In genomic region chr1:93162588-93162987, GRCm38 (mm10) we compare ENCODE assay signal across 30 mouse cellular contexts. TPM values are rescaled to one million over a fixed set of nuclear protein-coding genes. Genes with fewer than 3 reads are reported as not detected.
DNase-seq lines count a peak whose midpoint lies in the region; ATAC-seq lines count a peak whose summit lies in the region.
"Had no signal": no experiment of that assay in that cellular context is flagged by ENCODE, and none has a peak within 500 bp of the region (broad histone marks: within the 10 kb centered on the region; RNA-seq: fewer than 3 reads in every experiment).

No protein-coding gene starts in this region.

- no peaks in the 10 kb centered on the region for H3K9me3 ChIP-seq in lung, embryonic 16.5 days (ENCODE audit: control insufficient read depth, low read length)
- H3K9me3 ChIP-seq: embryonic facial prominence, embryonic 13.5 days; embryonic facial prominence, embryonic 15.5 days; forebrain, embryonic 10.5 days; forebrain, embryonic 12.5 days; G1E had no signal

- H3K36me3 ChIP-seq in lung, embryonic 16.5 days (ENCODE audit: control insufficient read depth, insufficient read depth, low read length) = no peaks in the 10 kb centered on the region
- H3K36me3 ChIP-seq: embryonic facial prominence, embryonic 13.5 days; embryonic facial prominence, embryonic 15.5 days; forebrain, embryonic 10.5 days; forebrain, embryonic 12.5 days; G1E had no signal

- DNase-seq in lung, adult 18-20 months = peak; percentile 31 to 59
- DNase-seq in lung, postnatal 14 days = no peak
- DNase-seq in lung, postnatal 25 days (ENCODE audit: low spot score) = no peak
- DNase-seq in lung, postnatal 36 days = peak; percentile 52
- DNase-seq in retina, embryonic 14.5 days (ENCODE audit: low spot score) = no peak
- DNase-seq: adrenal gland, adult 8-10 months; adrenal gland, postnatal 14 days; adrenal gland, postnatal 36 days; B cell, adult 2 months; cerebellum, adult 11 months; cerebellum, adult 18-20 months; cerebellum, adult 8-10 months; cerebellum, adult 9-11 months; cerebellum, postnatal 14 days; cerebellum, postnatal 36 days; embryo, embryonic 11 days had no signal

- H3K4me1 ChIP-seq in lung, embryonic 16.5 days (replicated peaks; ENCODE audit: control insufficient read depth, insufficient read depth, low read length) = peaks cover 21% of the 10 kb centered on the region
- H3K4me1 ChIP-seq: forebrain, embryonic 12.5 days had no signal

- no peak for ATAC-seq in lung, embryonic 16.5 days (ENCODE audit: low read depth)
- ATAC-seq: activated CD4-positive, CD25-positive, alpha-beta regulatory T cell, adult 4 months; CD4-positive, CD25-positive, alpha-beta regulatory T cell, adult 4 months; forebrain, embryonic 14.5 days; forebrain, embryonic 16.5 days; Patski had no signal

- no peak overlapping the region for H3K4me3 ChIP-seq in lung, embryonic 16.5 days (ENCODE audit: low read length)
- H3K4me3 ChIP-seq: embryonic facial prominence, embryonic 13.5 days; embryonic facial prominence, embryonic 15.5 days; erythroblast, embryonic 14.5 days; forebrain, embryonic 10.5 days; forebrain, embryonic 12.5 days had no signal

- H3K27ac ChIP-seq in lung, embryonic 16.5 days (ENCODE audit: low read length) = peak overlapping the region; percentile 96
- H3K27ac ChIP-seq: embryonic facial prominence, embryonic 13.5 days; embryonic facial prominence, embryonic 15.5 days; forebrain, embryonic 10.5 days; forebrain, embryonic 12.5 days had no signal

- WGBS in lung, embryonic 16.5 days = 66% methylated on average over 7 of the region's 7 CpGs

- H3K9ac ChIP-seq in lung, embryonic 16.5 days (ENCODE audit: low read length) = peak overlapping the region; percentile 1; the same call in 1 of the 2 replicates
- H3K9ac ChIP-seq: embryonic facial prominence, embryonic 13.5 days; embryonic facial prominence, embryonic 15.5 days; forebrain, embryonic 12.5 days had no signal

- no peak overlapping the region for H3K4me2 ChIP-seq in lung, embryonic 16.5 days (ENCODE audit: low read depth, low read length)
- H3K4me2 ChIP-seq: embryonic facial prominence, embryonic 13.5 days; embryonic facial prominence, embryonic 15.5 days; forebrain, embryonic 12.5 days had no signal

- H3K27me3 ChIP-seq in lung, embryonic 16.5 days (ENCODE audit: control insufficient read depth, insufficient read depth, low read depth, low read length) = no peaks in the 10 kb centered on the region
- H3K27me3 ChIP-seq: embryonic facial prominence, embryonic 13.5 days; embryonic facial prominence, embryonic 15.5 days; forebrain, embryonic 12.5 days; Patski had no signal

RNA-seq across cellular contexts. Expression of gene 2310007B03Rik, which starts 1.8 kb away (rescaled TPM):
- polyA plus RNA-seq in lung, embryonic 16.5 days (2015; fragmentation: Nextera tagmentation; extraction: Ambion mirVana) = 23.0 and 26.0 TPM in 2 replicates
- polyA plus RNA-seq: activated CD4-positive, CD25-positive, alpha-beta regulatory T cell, adult 4 months; CD4-positive, CD25-positive, alpha-beta regulatory T cell, adult 4 months; erythroblast, embryonic 14.5 days; G1E; Patski had no signal

RNA-seq across cellular contexts. Expression of gene Crocc2, which starts 5.9 kb away (rescaled TPM):
- 4.9 and 5.1 TPM in 2 replicates for polyA plus RNA-seq in lung, embryonic 16.5 days (2015; fragmentation: Nextera tagmentation; extraction: Ambion mirVana)
- polyA plus RNA-seq: activated CD4-positive, CD25-positive, alpha-beta regulatory T cell, adult 4 months; CD4-positive, CD25-positive, alpha-beta regulatory T cell, adult 4 months; erythroblast, embryonic 14.5 days; G1E had no signal

RNA-seq across cellular contexts. Expression of gene Agxt, which starts 27.5 kb away (rescaled TPM):
- polyA plus RNA-seq in lung, embryonic 16.5 days (2015; fragmentation: Nextera tagmentation; extraction: Ambion mirVana) = 0.24 TPM in 1 of 2 replicates, not detected in the other
- polyA plus RNA-seq: activated CD4-positive, CD25-positive, alpha-beta regulatory T cell, adult 4 months; brain, embryonic 14.5 days; CD4-positive, CD25-positive, alpha-beta regulatory T cell, adult 4 months; embryonic facial prominence, embryonic 11.5 days; embryonic facial prominence, embryonic 13.5 days; forebrain, embryonic 10.5 days; forebrain, embryonic 12.5 days; forebrain, embryonic 14.5 days; forebrain, embryonic 16.5 days; G1E; Patski had no signal

Comparison
In these comparisons a context has a peak if more than half of its experiments do, and no peak if none do; other contexts are left out.
1. DNase-seq: peak in lung, adult 18-20 months (2 of 2) and lung, postnatal 36 days (single experiment); none in lung, postnatal 14 days (single experiment), lung, postnatal 25 days (single experiment) and retina, embryonic 14.5 days (single experiment).